Mouse (Mus musculus) cortical plate, adult 2 months (tissue): ENCODE measurements around the gene Neurl3.

ENCODE experiments used
- CTCF ChIP-seq: fragments of 200-500 bp; IDR thresholded peaks from 2 replicates; pipeline ENCODE4 v1.5.1; 2011; ENCODE audit warnings: mild to moderate bottlenecking, control low read depth, low read length; ENCODE audit not compliant: insufficient read depth; ENCODE audit errors: extremely low read depth
- POLR2A ChIP-seq: fragments of 200-500 bp; IDR thresholded peaks from 2 replicates; pipeline ENCODE4 v1.6.1; 2011; ENCODE audit warnings: mild to moderate bottlenecking, low read length, control low read depth; ENCODE audit not compliant: insufficient read depth; ENCODE audit errors: extremely low read depth

DNA sequence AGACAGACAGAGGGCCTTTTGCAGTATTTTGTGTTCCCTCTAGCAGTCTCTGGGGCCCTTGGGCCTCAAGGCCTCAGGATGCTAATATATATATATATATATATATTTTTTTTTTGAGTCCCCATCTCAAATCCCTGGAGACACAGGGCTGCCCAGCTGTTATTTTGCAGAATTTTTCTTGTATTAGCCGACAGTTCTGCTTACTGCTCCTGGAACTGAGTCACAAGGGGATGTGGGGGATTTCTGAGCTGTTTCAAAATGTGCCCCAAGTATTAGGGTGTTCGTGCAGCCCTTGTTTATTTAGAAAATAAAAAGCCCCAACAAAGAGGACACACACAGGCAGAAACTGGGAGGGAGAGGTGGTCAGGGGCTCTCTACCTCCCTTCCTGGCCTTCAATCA lies 25.2 kb upstream of the Neurl3 start:
- no peak for TF ChIP-seq POLR2A
- no peak for TF ChIP-seq CTCF
